Mouse (Mus musculus): Measurements from ENCODE around the gene Icmt. TPM values are rescaled to one million over a fixed set of nuclear protein-coding genes. Genes with fewer than 3 reads are reported as not detected.

Gene Icmt
- total and polyA plus RNA-seq, 3 experiments, result 30.4 to 50.8 TPM; not detected in 1

DNA sequence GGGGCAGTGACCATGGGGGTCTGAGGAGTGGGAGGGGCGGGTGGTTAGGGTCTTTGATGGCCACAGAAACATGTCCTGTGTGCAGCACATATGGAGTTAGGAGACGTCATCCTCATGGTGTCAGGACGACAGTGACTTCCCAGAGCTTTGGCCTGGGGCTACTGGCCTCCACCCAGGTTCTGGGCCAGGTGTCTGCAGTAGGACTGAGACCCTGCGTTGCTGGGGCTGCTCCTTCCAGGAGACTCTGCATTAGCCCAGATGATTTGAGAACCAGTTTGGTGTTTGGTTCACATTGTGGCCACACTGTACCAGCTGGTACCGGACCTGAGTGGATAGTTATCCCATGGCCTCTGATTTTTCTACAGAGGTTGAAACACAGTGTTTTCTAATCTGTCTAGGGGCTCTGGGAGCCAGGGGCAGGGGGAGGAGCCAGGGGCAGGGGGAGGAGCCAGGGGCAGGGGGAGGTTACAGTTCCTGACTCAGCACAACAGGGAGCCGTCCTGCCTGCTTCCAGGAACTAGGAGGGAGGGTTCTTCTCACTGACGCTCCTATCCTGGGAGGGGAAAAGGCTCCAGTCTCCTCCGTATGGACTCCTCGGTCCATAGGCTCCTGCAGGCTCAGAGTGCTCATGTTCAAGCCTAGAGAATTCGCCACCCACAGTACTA lies 33.4 kb upstream of the Icmt start:
- Histone ChIP-seq H3K27me3 (ENCODE audit: control insufficient read depth in 1 of 2, insufficient read depth in 2 of 2, low read length in 2 of 2) (no peaks in the 10 kb centered on the region), H3K9me3 (replicated peaks; ENCODE audit: insufficient read depth, low read length) (no peaks in the 10 kb centered on the region), H3K4me1 (ENCODE audit: control insufficient read depth in 1 of 2, insufficient read depth in 2 of 2, low read length in 2 of 2) (no peaks in the 10 kb centered on the region), H3K9ac (ENCODE audit: control insufficient read depth, low read depth, low read length, poor library complexity, severe bottlenecking) (no peak overlapping the region), H3K79me2 (ENCODE audit: control insufficient read depth, insufficient read depth, low read length, poor library complexity) (no peaks in the 10 kb centered on the region), H3K36me3 (ENCODE audit: control insufficient read depth in 1 of 2, insufficient read depth in 2 of 2, low read length in 2 of 2) (no peaks in the 10 kb centered on the region), H3K4me3 (ENCODE audit: control insufficient read depth in 1 of 2, insufficient read depth in 1 of 2, low read depth in 2 of 2, low read length in 2 of 2) (no peak overlapping the region), H3K27ac (ENCODE audit: control insufficient read depth, low read depth, low read length) (no peak overlapping the region)
- TF ChIP-seq RAD21 (IDR thresholded peaks at IDR 0.05; ENCODE audit: low read depth, low read length), result no peak
- TF ChIP-seq MYC (IDR thresholded peaks at IDR 0.05; ENCODE audit: low read depth, low read length), result no peak
- no peak for TF ChIP-seq MXI1 (IDR thresholded peaks at IDR 0.05; ENCODE audit: low read depth, low read length)
- TF ChIP-seq BHLHE40 (IDR thresholded peaks at IDR 0.05; ENCODE audit: borderline replicate concordance, low read depth, low read length), result no peak
- no peak for TF ChIP-seq TCF12 (IDR thresholded peaks at IDR 0.05; ENCODE audit: low read depth, low read length)
- no peak for TF ChIP-seq POLR2A (IDR thresholded peaks at IDR 0.05; ENCODE audit: control insufficient read depth in 1 of 2, insufficient read depth in 1 of 2, low read depth in 1 of 2, low read length in 2 of 2, poor library complexity in 1 of 2)
- TF ChIP-seq MAZ (IDR thresholded peaks at IDR 0.05; ENCODE audit: low read depth, low read length), result no peak
- no peak for TF ChIP-seq GABPA (IDR thresholded peaks at IDR 0.05; ENCODE audit: low read depth, low read length)
- no peak for TF ChIP-seq TAL1 (IDR thresholded peaks at IDR 0.05; ENCODE audit: low read length)
- no peak for TF ChIP-seq USF1 (IDR thresholded peaks at IDR 0.05; ENCODE audit: low read depth, low read length)
- TF ChIP-seq MAFK (IDR thresholded peaks at IDR 0.05; ENCODE audit: borderline replicate concordance, low read depth, low read length), result no peak
- TF ChIP-seq SMC3 (IDR thresholded peaks at IDR 0.05; ENCODE audit: low read depth, low read length), result no peak
- TF ChIP-seq ZMIZ1 (IDR thresholded peaks at IDR 0.05; ENCODE audit: low read depth, low read length), result no peak
- no peak for TF ChIP-seq ETS1 (IDR thresholded peaks at IDR 0.05; ENCODE audit: low read depth, low read length)
- TF ChIP-seq ZC3H11A (IDR thresholded peaks at IDR 0.05; ENCODE audit: low read depth, low read length), result no peak
- no peak for TF ChIP-seq EP300 (IDR thresholded peaks at IDR 0.05; ENCODE audit: low read depth in 1 of 2, low read length in 2 of 2)
- DNase-seq (ENCODE audit: low read depth, low spot score), result no peak

DNA sequence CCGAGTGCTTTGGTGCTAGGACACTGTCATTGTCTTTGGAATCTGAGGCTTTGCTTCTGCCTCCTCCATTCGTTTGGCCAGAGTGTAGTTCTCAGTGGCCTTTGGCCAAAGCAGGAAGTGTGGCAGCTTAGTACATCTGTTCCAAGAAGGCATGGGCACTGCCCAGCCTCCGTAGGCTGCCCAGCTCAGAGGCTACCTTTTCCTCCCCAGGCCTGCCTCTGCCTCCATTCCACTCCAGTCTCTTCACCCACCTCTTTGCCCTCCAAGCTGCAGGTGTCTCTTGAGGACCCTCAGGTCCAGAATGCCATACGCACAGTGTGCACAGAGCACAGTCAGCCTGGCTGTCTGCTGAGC lies 32.9 kb upstream of the Icmt start:
- no peak overlapping the region for H3K4me3 ChIP-seq (ENCODE audit: control insufficient read depth in 1 of 2, insufficient read depth in 1 of 2, low read depth in 2 of 2, low read length in 2 of 2)
- no peaks in the 10 kb centered on the region for H3K9me3 ChIP-seq (replicated peaks; ENCODE audit: insufficient read depth, low read length)
- no peak overlapping the region for H3K27ac ChIP-seq (ENCODE audit: control insufficient read depth, low read depth, low read length)
- DNase-seq (ENCODE audit: low read depth, low spot score), result no peak
- no peak overlapping the region for H3K9ac ChIP-seq (ENCODE audit: control insufficient read depth, low read depth, low read length, poor library complexity, severe bottlenecking)
- TF ChIP-seq GATA1 (IDR thresholded peaks at IDR 0.05; ENCODE audit: low read depth, low read length), result no peak
- no peak for TF ChIP-seq POLR2A (IDR thresholded peaks at IDR 0.05; ENCODE audit: control insufficient read depth in 1 of 2, insufficient read depth in 1 of 2, low read depth in 1 of 2, low read length in 2 of 2, poor library complexity in 1 of 2)
- TF ChIP-seq RAD21 (IDR thresholded peaks at IDR 0.05; ENCODE audit: low read depth, low read length), result no peak
- no peak for TF ChIP-seq CHD2 (IDR thresholded peaks at IDR 0.05; ENCODE audit: low read length)
- TF ChIP-seq SIN3A (IDR thresholded peaks at IDR 0.05; ENCODE audit: low read length), result no peak
- no peak for TF ChIP-seq KAT2A (conservative IDR thresholded peaks at IDR 0.05; ENCODE audit: low read depth, low read length)
- no peak for TF ChIP-seq CHD1 (IDR thresholded peaks at IDR 0.05; ENCODE audit: low read depth, low read length)
- no peak for TF ChIP-seq TAL1 (IDR thresholded peaks at IDR 0.05; ENCODE audit: low read length)
- H3K27me3 ChIP-seq (ENCODE audit: control insufficient read depth in 1 of 2, insufficient read depth in 2 of 2, low read length in 2 of 2), result no peaks in the 10 kb centered on the region
- H3K79me2 ChIP-seq (ENCODE audit: control insufficient read depth, insufficient read depth, low read length, poor library complexity), result no peaks in the 10 kb centered on the region
- H3K36me3 ChIP-seq (ENCODE audit: control insufficient read depth in 1 of 2, insufficient read depth in 2 of 2, low read length in 2 of 2), result no peaks in the 10 kb centered on the region
- H3K4me1 ChIP-seq (ENCODE audit: control insufficient read depth in 1 of 2, insufficient read depth in 2 of 2, low read length in 2 of 2), result no peaks in the 10 kb centered on the region

All from MEL (cell line).